28 mouse cellular contexts compared by ENCODE assay signal in the genomic region with DNA sequence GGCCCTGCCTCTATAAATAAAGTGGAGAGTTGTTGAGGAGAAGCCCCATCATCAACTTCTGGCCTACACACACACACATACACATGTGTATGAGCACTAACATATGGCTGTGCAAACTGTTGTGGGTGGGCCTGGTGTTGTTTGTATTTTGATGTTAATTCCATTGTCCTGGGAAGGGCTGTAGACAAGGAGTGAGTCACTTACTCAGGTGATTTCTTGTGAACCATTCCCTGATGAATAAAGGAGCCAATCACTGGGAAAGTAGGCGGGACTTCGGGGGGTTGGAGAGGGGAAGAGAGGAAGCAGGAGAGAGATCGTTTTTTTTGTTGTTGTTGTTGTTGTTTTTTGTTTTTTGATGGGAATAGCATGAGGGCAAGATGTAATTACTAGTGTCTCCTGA.
"Had no signal": no experiment of that assay in that cellular context is flagged by ENCODE, and none has a peak within 500 bp of the region (broad histone marks: within the 10 kb centered on the region; RNA-seq: fewer than 3 reads in every experiment).

No protein-coding gene starts in this region.

- DNase-seq: gastrocnemius, adult 2 months; gastrocnemius, postnatal 10 days; gastrocnemius, postnatal 25 days; heart, adult 18-20 months; heart, postnatal 10 days; heart, postnatal 4 days; kidney, adult 11 months; kidney, adult 2 months; kidney, adult 9 months; kidney, postnatal 25 days; kidney, postnatal 4 days; liver; liver, embryonic 13.5 days had no signal

- H3K27ac ChIP-seq: gastrocnemius, adult 2 months; heart, embryonic 10.5 days; hindbrain, embryonic 10.5 days; hindbrain, embryonic 13.5 days; hindbrain, embryonic 15.5 days; hindbrain, postnatal 0 days; kidney, embryonic 15.5 days; kidney, postnatal 0 days; layer of hippocampus, adult 2 months; left cerebral cortex, adult 2 months; limb, embryonic 10.5 days; limb, embryonic 12.5 days; liver, embryonic 13.5 days; liver, embryonic 15.5 days had no signal

- H3K4me3 ChIP-seq: gastrocnemius, adult 2 months; heart, embryonic 10.5 days; heart, embryonic 12.5 days; hindbrain, embryonic 10.5 days; hindbrain, embryonic 13.5 days; hindbrain, embryonic 15.5 days; kidney, embryonic 15.5 days; layer of hippocampus, adult 2 months; left cerebral cortex, adult 2 months; limb, embryonic 10.5 days; limb, embryonic 12.5 days; liver, embryonic 13.5 days; liver, embryonic 15.5 days had no signal

- H3K9ac ChIP-seq: heart, embryonic 12.5 days; hindbrain, embryonic 13.5 days; hindbrain, embryonic 15.5 days; kidney, embryonic 15.5 days; limb, embryonic 12.5 days; liver, embryonic 13.5 days; liver, embryonic 15.5 days had no signal

- H3K4me2 ChIP-seq: heart, embryonic 12.5 days; hindbrain, embryonic 13.5 days; hindbrain, embryonic 15.5 days; kidney, embryonic 15.5 days; limb, embryonic 12.5 days; liver, embryonic 11.5 days; liver, embryonic 13.5 days; liver, embryonic 15.5 days had no signal

- H3K4me1 ChIP-seq: heart, embryonic 10.5 days; heart, embryonic 12.5 days; hindbrain, embryonic 10.5 days; hindbrain, embryonic 13.5 days; hindbrain, embryonic 15.5 days; kidney, embryonic 15.5 days; limb, embryonic 10.5 days; limb, embryonic 12.5 days; liver, embryonic 13.5 days; liver, embryonic 15.5 days had no signal

- H3K27me3 ChIP-seq: heart, embryonic 12.5 days; hindbrain, embryonic 13.5 days; hindbrain, embryonic 15.5 days; kidney, embryonic 15.5 days; limb, embryonic 12.5 days; liver, embryonic 13.5 days; liver, embryonic 15.5 days had no signal

- ATAC-seq: hindbrain, postnatal 0 days; intestine, embryonic 16.5 days had no signal

- H3K36me3 ChIP-seq: heart, embryonic 10.5 days; heart, embryonic 12.5 days; hindbrain, embryonic 10.5 days; hindbrain, embryonic 13.5 days; hindbrain, embryonic 15.5 days; kidney, embryonic 15.5 days; limb, embryonic 10.5 days; limb, embryonic 12.5 days; liver, embryonic 13.5 days; liver, embryonic 15.5 days had no signal

- H3K9me3 ChIP-seq: heart, embryonic 10.5 days; hindbrain, embryonic 13.5 days; hindbrain, embryonic 15.5 days; kidney, embryonic 15.5 days; limb, embryonic 10.5 days; limb, embryonic 12.5 days; liver, embryonic 13.5 days; liver, embryonic 15.5 days had no signal
